Mouse (Mus musculus) heart, postnatal 36 days (tissue): ENCODE measurements around the gene Abcg4. TPM values are rescaled to one million over a fixed set of nuclear protein-coding genes. Genes with fewer than 3 reads are reported as not detected.

ENCODE experiments used
- DNase-seq, 2 experiments: peaks; one replicate each; pipeline ENCODE4 v3.0.0; 2021 to 2022
- intact Hi-C: fragments of 180-260 bp; cut with DNase I; formaldehyde crosslinking; loops from one replicate; pipeline ENCODE4 v1.15.1; 2025
- microRNA-seq, 2 experiments: library from miRNA; unstranded; fragments of <30 nt; microRNA quantifications; one replicate each; pipeline ENCODE4 v1.2.0; 2021; ENCODE audit warnings: borderline number of aligned reads in 2 of 2
- total RNA-seq, 2 experiments: library from RNA; stranded (reverse); gene quantifications; 2 replicates each; pipeline ENCODE4 v1.2.3; 2021

Gene Abcg4
- total RNA-seq, 2 experiments from 2014 or later = 0.69 to 0.79 TPM

- no peak for DNase-seq
- intact Hi-C loops = loop anchor here (5.0 kb wide), 1 partner anchor 109 kb away; no protein-coding TSS in a partner anchor
Observed at GRCm38 (mm10) chr9:44247907-44248306, 40.5 kb downstream of the Abcg4 start.

- DNase-seq = no peak
- intact Hi-C loops = no loop called here
Observed at GRCm38 (mm10) chr9:44243621-44244020, 44.8 kb downstream of the Abcg4 start.

- intact Hi-C loops = no loop called here
- DNase-seq = no peak
Observed at GRCm38 (mm10) chr9:44241418-44241817, 47.0 kb downstream of the Abcg4 start.

GRCm38 (mm10) chr9:44240911-44241310 lies 47.5 kb downstream of the Abcg4 start:
- no peak for DNase-seq
- intact Hi-C loops = no loop called here

GRCm38 (mm10) chr9:44240399-44240798 lies 48.0 kb downstream of the Abcg4 start, which contains the start of gene Ccdc153:
Gene Ccdc153, plus strand, starts transcription at chr9:44240676.
- intact Hi-C loops = no loop called here
- no peak for DNase-seq

GRCm38 (mm10) chr9:44239447-44239846 lies 49.0 kb downstream of the Abcg4 start:
- intact Hi-C loops = loop anchor here (1.0 to 10.0 kb wide), 3 partner anchors 29 to 255 kb away; partner anchors contain the start of gene Nlrx1

GRCm38 (mm10) chr9:44238501-44239190 lies 49.8 kb downstream of the Abcg4 start:
- no peak for DNase-seq
- intact Hi-C loops = loop anchor here (1.0 to 10.0 kb wide), 3 partner anchors 30 to 254 kb away; partner anchors contain the start of gene Nlrx1

More at GRCm38 (mm10) chr9:44239447-44239846, 49.0 kb downstream of the Abcg4 start:
- peak; percentile 51 to 58 for DNase-seq

- intact Hi-C loops = loop anchor here (10.0 kb wide), 1 partner anchor 252 kb away; no protein-coding TSS in a partner anchor
- no peak for DNase-seq
Observed at GRCm38 (mm10) chr9:44237128-44237527, 51.3 kb downstream of the Abcg4 start.

GRCm38 (mm10) chr9:44236601-44237000 lies 51.8 kb downstream of the Abcg4 start:
- no peak for DNase-seq
- intact Hi-C loops = loop anchor here (10.0 kb wide), 1 partner anchor 252 kb away; no protein-coding TSS in a partner anchor

GRCm38 (mm10) chr9:44234479-44235427 lies 53.7 kb downstream of the Abcg4 start:
- peak; percentile 49 to 67 for DNase-seq
- intact Hi-C loops = loop anchor here (2.0 to 10.0 kb wide), 2 partner anchors 54 to 250 kb away; no protein-coding TSS in a partner anchor

GRCm38 (mm10) chr9:44233802-44234478 lies 54.5 kb downstream of the Abcg4 start, which contains the start of gene Cbl:
Gene Cbl, minus strand, starts transcription at chr9:44234049.
- peak; percentile 98 to 99 for DNase-seq
- intact Hi-C loops = loop anchor here (1.0 to 10.0 kb wide), 3 partner anchors 53 to 249 kb away; no protein-coding TSS in a partner anchor

- intact Hi-C loops = loop anchor here (1.0 to 10.0 kb wide), 2 partner anchors 107 to 248 kb away; no protein-coding TSS in a partner anchor
Observed at GRCm38 (mm10) chr9:44233021-44233801, 55.2 kb downstream of the Abcg4 start.

GRCm38 (mm10) chr9:44231609-44232008 lies 56.8 kb downstream of the Abcg4 start:
- no peak for DNase-seq

More at GRCm38 (mm10) chr9:44233021-44233801, 55.2 kb downstream of the Abcg4 start:
- DNase-seq = peak in 1 of 2 experiments; percentile 37

GRCm38 (mm10) chr9:44225993-44226392 lies 62.4 kb downstream of the Abcg4 start:
- intact Hi-C loops = no loop called here

More at GRCm38 (mm10) chr9:44231609-44232008, 56.8 kb downstream of the Abcg4 start:
- intact Hi-C loops = loop anchor here (10.0 kb wide), 1 partner anchor 247 kb away; no protein-coding TSS in a partner anchor

More at GRCm38 (mm10) chr9:44225993-44226392, 62.4 kb downstream of the Abcg4 start:
- DNase-seq = no peak

Small RNA genes within 50 kb of the gene (microRNA-seq; reads per million reads assigned to microRNA genes)
- 0 reads per million in 2 experiments for gene Gm44335

Other genes with a start within 250 kb of the Abcg4 start
- gene Thy1, start 245.2 kb downstream of the Abcg4 start, total RNA-seq = 10 to 100 TPM; 13.3 to 15.3 TPM
- gene Usp2, start 221.6 kb downstream of the Abcg4 start, total RNA-seq = 100 to 1,000 TPM; 137 to 198 TPM
- not detected for gene Mfrp, start 186.9 kb downstream of the Abcg4 start, total RNA-seq
- 1 to 10 TPM; 8.4 to 8.9 TPM for gene C1qtnf5, start 181.4 kb downstream of the Abcg4 start, total RNA-seq
- under 1 TPM in 1 of 2 experiments, not detected in 1; 0.14 TPM for gene Gm49380, start 175.1 kb downstream of the Abcg4 start, total RNA-seq
- gene Rnf26, start 175.1 kb downstream of the Abcg4 start, total RNA-seq = 1 to 10 TPM; 6.7 to 7.6 TPM
- 10 to 100 TPM; 38.7 to 39.3 TPM for gene Mcam, start 154.1 kb downstream of the Abcg4 start, total RNA-seq
- 10 to 100 TPM; 17.7 to 22.6 TPM for gene Cbl, start 54.6 kb downstream of the Abcg4 start, total RNA-seq
- gene Ccdc153, start 47.9 kb downstream of the Abcg4 start, total RNA-seq = not detected
- 1 to 10 TPM; 3.5 to 4.3 TPM for gene Pdzd3, start 37.1 kb downstream of the Abcg4 start, total RNA-seq
- gene Nlrx1, start 20.0 kb downstream of the Abcg4 start, total RNA-seq = 10 to 100 TPM; 19.6 to 24.5 TPM
- 1 to 10 TPM; 7.8 to 8.7 TPM for gene Hinfp, start 17.1 kb upstream of the Abcg4 start, total RNA-seq
- 10 to 100 TPM; 14.0 to 14.2 TPM for gene C2cd2l, start 31.7 kb upstream of the Abcg4 start, total RNA-seq
- gene Dpagt1, start 37.4 kb upstream of the Abcg4 start, total RNA-seq = 10 to 100 TPM; 18.6 to 22.4 TPM
- gene H2afx, start 46.1 kb upstream of the Abcg4 start, total RNA-seq = 10 to 100 TPM; 13.3 to 13.6 TPM
- 10 to 100 TPM; 41.1 to 49.8 TPM for gene Hmbs, start 55.6 kb upstream of the Abcg4 start, total RNA-seq
- 10 to 100 TPM; 16.8 to 18.8 TPM for gene Vps11, start 73.1 kb upstream of the Abcg4 start, total RNA-seq
- 10 to 100 TPM; 46.0 to 68.1 TPM for gene Hyou1, start 90.9 kb upstream of the Abcg4 start, total RNA-seq
- 10 to 100 TPM; 21.5 to 24.0 TPM for gene Slc37a4, start 108.2 kb upstream of the Abcg4 start, total RNA-seq
- 100 to 1,000 TPM; 793 to 858 TPM for gene Rps25, start 118.5 kb upstream of the Abcg4 start, total RNA-seq
- gene Trappc4, start 119.0 kb upstream of the Abcg4 start, total RNA-seq = 10 to 100 TPM; 33.0 to 36.3 TPM
- gene Ccdc84, start 130.0 kb upstream of the Abcg4 start, total RNA-seq = 1 to 10 TPM; 8.1 to 8.8 TPM
- not detected for gene Foxr1, start 152.5 kb upstream of the Abcg4 start, total RNA-seq
- gene Upk2, start 166.4 kb upstream of the Abcg4 start, total RNA-seq = not detected
- 10 to 100 TPM; 44.6 to 59.4 TPM for gene Bcl9l, start 194.2 kb upstream of the Abcg4 start, total RNA-seq